Mouse (Mus musculus) left cerebral cortex, adult 8-10 months (tissue): ENCODE measurements around the gene Cpt1a. TPM values are rescaled to one million over a fixed set of nuclear protein-coding genes. Genes with fewer than 3 reads are reported as not detected.
A peak's percentile ranks its signal among the peaks of the same experiment; 100 is the strongest.

Experiments
- DNase-seq, 2 experiments: peaks; one replicate each; pipeline ENCODE4 v3.0.0; 2022; ENCODE audit warnings: low spot score in 2 of 2
- total RNA-seq, 4 experiments: library from RNA; stranded (reverse); gene quantifications; 2 replicates each; pipeline ENCODE4 v1.2.4; 2022

Gene Cpt1a
- total RNA-seq, 4 experiments from 2014 or later = 22.4 to 29.3 (median 26.1) TPM

- no peak for DNase-seq
Measured at GRCm38 (mm10) chr19:3363510-3363909, 41.4 kb downstream of the Cpt1a start.

DNA sequence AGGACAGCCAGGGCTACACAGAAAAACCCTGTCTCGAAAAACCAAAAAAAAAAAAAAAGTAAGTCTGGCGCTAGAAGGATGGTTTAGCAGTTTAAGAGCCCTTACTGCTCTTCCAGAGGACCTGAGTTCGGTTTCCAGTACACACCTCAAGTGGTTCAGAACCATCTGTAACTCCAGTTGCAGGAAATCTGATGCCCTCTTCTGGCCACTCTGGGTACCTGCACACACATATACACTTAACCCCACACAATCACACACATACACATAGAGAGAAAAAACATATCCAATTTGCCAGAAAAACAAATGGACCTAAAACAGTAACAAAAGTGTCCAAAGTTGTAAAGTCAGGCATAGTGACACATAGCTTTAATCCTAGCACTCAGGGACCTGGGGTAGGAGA lies 43.0 kb downstream of the Cpt1a start:
- DNase-seq = no peak

- DNase-seq = no peak
Measured at GRCm38 (mm10) chr19:3368276-3368675, 46.1 kb downstream of the Cpt1a start.

DNA sequence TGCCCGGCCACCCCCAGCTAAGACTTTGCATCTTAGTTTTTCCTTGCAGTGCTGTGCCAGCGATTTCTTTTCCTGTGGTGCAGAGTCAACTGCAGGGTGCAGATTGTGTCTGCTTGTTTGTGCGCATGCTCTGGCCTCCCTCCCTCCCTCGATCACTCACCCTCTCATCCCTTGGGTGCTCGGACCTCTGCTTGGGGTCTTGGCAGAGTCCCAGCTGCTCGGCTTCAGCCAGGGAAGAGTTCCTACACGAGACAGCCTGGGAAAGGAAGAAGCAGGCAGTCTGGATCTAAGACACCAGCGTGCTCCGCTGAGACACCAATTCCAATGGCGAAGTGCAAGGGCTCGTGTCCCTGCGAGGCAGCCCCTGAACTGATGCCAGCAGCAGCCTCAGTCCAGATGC lies 51.2 kb downstream of the Cpt1a start:
- DNase-seq = no peak

GRCm38 (mm10) chr19:3374028-3374427 lies 51.9 kb downstream of the Cpt1a start:
- no peak for DNase-seq

GRCm38 (mm10) chr19:3375945-3376495 lies 53.9 kb downstream of the Cpt1a start:
- DNase-seq = no peak

DNA sequence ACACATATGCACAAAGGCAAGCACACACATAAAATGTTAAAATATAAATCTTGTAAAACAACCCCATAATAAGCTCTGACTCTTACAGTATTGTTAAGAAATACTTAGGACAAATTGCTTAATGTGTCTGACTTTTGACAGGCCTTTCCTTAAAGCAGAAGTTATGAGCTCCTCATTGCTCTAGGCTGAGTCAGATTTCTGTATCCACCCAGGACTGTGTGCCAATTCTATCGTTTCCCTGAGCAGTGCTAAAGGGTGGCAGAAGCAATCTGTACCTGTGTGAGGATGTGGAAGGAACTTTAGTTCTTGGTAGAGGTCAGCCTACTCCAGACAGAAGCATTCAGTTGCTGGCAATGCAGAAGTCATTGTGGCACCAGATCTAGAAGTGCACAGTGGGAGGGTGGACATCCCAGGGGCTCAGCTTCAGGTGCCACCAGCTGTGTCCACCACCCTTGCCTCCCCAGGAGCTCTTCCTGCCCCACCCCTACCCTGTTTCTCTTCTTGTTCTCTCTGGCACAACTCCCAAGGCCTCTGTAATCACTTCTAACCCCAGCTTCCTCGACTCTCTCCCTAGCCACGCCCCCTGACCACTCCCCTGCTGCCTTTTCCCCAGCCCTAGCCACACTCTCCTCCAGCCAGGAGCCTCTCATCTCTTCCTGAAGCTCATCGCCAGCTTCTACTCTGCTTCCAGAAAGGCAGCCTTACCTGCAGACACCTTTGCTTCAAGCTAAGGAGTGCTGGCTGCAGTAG lies 55.0 kb downstream of the Cpt1a start:
- no peak for DNase-seq

- DNase-seq = no peak
Measured at GRCm38 (mm10) chr19:3378614-3379013, 56.5 kb downstream of the Cpt1a start.

- DNase-seq = no peak
Measured at GRCm38 (mm10) chr19:3388061-3388460, 65.9 kb downstream of the Cpt1a start.

DNA sequence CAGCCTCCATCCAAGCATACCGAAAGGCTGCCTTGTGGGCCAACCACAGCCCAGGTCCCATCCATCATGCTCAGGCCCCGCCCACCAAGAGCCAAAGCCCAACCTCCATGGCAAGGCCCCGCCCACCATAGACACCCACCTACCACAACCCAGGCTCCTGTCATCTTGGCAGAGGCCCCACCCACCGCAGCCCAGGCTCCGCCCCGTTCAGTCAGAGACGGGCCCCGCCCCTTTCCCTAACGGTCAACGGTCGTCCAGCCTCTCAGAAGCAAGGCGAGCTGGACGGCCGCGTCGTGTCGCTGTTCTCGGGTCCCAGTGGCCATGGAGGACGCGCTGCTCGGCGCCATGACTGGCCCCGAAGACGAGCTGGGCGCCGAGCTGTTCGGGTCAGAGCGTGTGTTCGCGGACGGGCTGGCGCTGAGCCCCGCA lies 66.5 kb downstream of the Cpt1a start, which contains the start of gene Tesmin:
TSS of gene Tesmin (plus strand) at position 229 of the 429 bp plus-strand sequence.
- DNase-seq = peak; percentile 33 to 76

DNA sequence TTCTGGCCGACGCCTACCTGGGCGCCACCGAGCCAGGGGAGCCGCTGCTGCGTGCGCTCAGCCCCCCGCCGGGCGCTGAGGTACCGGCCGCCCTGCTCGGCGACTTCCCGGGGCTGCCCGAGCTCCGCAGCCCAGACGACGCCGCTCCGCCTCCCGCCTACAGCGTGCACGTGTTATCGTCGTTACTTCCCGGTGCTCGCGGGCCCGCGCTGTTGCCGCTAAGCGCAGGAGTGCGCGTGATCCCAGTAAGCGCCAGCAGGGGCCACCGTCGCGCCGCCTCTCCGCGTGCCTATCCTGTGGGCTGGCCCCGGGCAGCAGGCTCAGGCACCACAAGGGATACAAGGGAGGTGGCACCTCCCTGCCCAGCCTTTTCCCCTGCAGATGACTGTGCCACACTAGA lies 67.0 kb downstream of the Cpt1a start:
- DNase-seq = peak; percentile 67 to 72

- DNase-seq = no peak
Measured at GRCm38 (mm10) chr19:3392384-3392783, 70.2 kb downstream of the Cpt1a start.

GRCm38 (mm10) chr19:3394216-3394615 lies 72.1 kb downstream of the Cpt1a start:
- DNase-seq = no peak

DNA sequence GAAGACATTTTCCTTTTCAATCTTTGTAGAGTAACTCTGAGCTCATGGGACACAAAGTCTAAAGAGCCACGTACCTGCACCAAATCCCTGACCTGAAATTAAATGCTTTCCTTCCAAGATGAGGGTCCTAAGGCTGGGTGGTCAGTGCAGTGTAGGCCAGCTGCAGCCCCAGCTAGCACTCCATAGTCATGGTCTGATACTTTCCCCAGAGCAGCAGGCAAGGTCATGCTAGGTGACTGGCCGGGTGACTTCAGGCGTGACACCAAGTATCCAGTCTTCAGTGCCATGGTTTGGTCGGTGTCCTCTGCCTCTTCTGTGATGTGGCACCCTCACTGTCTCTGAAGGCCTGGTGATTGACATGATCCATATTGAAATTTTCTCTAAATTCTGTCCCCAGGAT lies 77.9 kb downstream of the Cpt1a start:
- no peak for DNase-seq

DNA sequence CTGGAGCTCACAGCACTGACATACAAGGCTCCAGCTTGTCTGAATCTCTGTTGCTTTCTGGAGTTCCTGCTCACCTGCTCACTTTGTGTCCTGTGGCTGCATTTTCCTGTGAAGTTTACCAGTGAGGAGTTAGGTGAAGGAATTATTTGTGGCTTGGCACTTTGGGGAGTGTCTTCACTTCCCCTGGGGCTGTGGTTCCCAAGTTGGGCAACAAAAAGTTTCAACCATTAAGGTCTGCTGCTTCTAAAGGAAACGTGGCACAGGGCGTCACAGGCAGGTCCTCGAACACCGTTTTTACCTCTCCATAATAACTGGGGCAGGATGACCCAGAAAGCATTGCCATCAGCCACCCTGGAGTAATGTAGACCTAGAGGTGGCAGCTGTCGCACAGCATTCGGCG lies 79.4 kb downstream of the Cpt1a start:
- no peak for DNase-seq

DNA sequence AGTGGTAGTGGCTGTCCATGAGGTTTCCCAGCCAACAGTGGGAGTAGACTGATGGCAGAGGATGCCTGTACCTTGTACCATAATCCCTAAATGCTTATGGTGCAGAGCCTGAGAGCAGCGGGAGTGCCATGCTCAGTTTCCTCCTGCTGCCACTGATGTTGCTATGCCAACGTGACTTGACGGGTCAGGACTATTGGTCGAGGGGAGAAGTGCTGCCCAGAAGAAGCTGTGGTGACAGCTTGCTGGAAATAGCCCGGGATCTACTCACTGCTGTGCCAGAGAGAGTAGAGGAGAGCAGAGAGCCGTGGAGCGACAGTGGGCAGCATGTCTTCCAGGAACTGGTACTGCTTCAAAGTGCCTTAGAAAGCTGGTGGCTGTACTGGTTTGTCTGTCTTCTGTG lies 79.8 kb downstream of the Cpt1a start:
- DNase-seq = no peak

DNA sequence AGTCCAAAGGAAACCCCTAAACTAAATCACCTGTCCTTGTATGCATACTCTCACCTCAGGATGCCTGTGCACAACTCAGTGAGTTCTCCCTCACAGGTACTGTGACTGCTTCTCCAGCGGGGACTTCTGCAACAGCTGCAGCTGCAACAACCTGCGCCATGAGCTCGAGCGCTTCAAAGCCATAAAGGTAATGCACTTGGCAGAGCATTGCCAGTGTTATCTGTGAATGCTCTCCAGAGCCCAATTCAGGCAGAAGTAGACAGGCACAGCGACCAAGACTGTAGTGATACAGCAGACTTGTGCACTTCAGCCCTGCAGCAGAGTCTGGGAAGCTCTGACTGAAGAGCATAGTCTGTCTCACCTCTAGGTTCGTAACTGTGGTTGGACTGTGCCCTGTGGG lies 80.3 kb downstream of the Cpt1a start:
- no peak for DNase-seq

- DNase-seq = no peak
Measured at GRCm38 (mm10) chr19:3404030-3404429, 81.9 kb downstream of the Cpt1a start.

DNA sequence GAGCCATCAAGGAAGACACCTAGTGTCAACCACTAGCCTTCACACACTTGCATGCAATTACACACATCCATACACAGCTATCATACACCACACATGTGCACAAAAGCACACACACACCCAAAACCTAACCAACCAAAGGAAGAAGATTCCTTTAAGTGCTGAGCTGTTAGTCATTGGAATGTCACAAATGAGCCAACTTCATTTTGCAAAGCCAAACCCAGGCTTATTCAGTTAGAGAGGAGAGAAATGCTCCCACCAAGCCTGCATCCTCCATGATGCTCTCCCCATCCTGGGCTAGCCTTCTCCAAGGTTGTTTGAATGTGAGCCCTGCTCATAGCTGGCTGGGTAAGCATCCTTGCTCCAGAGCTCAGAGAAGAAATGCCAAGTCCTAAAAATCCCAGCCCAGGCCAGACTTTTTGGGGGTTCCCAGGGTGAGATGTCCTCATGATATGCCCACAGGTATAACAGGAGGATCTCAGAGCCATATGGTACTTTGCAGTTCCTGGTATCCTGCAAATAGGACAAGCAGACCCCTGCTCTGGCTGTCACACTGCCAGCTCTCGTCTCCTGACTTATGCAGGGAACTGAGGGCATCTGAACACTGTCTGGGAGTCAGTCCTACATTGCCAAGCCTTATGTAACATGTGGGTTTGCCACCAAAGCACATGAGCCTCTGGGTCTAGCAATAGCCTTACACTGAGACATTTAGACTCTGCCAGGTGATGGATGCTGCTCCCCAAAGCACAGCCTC lies 83.6 kb downstream of the Cpt1a start:
- DNase-seq = no peak

DNA sequence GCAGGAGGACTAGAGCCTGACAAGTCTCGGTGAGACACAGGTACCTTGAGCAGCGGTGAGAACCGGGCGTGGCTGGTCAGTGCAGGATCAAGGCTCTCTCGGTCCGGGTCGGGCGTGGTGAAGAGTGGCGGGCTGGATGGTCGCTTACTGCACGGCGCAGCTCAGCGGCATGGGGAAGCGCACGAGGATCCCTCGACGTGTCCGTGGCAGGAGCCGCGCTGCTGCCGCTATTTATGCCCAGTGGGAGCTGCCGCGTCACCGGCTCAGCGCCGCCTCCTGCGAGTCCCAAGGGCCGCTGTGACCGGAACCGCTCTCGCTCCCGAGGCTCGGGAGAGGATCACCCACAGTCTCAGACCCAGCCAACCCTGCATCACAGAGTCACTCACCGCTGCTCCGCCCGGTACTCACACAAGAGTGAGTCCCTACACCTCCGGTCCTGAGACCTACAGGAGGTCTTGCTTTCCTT lies 92.2 kb downstream of the Cpt1a start, which contains the start of gene Gal:
TSS of gene Gal (minus strand) at position 277 of the 466 bp plus-strand sequence.
- no peak for DNase-seq

DNA sequence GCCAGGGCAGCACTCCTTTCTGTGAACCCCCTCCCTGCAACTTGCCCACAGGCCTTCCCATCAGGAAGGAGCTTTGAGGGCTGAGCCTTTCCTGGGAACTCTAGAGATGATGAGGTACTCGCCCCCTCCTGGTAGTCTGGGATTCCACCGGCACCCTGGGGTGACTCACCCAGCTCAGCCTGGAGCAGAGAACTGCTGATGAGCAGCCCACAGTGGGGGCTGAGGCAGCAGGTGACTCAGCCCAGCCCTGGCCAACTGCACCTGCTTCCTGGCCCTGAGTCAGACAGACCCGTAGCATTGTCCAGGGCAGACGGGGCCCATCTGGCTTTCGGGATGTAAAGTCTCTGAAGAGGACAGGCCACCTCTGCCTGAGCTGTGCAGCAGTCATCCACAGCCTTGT lies 97.1 kb downstream of the Cpt1a start:
- peak; percentile 8 to 79 for DNase-seq

- DNase-seq = no peak
Measured at GRCm38 (mm10) chr19:3422488-3422887, 100.4 kb downstream of the Cpt1a start.
